Mouse (Mus musculus) MEL (cell line): ENCODE data around the gene Apba2. TPM values are rescaled to one million over a fixed set of nuclear protein-coding genes. Genes with fewer than 3 reads are reported as not detected.

Experiments
- DNase-seq: peaks from one replicate; pipeline ENCODE4 v3.0.0; 2011; ENCODE audit warnings: low read depth, low spot score
- H3K27ac ChIP-seq: 2 replicates; pipeline ENCODE4 v1.5.1; 2012; ENCODE audit warnings: low read depth, mild to moderate bottlenecking, control low read depth, low read length, moderate library complexity; ENCODE audit not compliant: control insufficient read depth
- H3K27me3 ChIP-seq, 2 experiments: fragments of 150-350 bp in 1 of 2; sonication (generic) in 1 of 2; 2 replicates each; pipeline ENCODE4 v1.6.1; 2012; ENCODE audit warnings: low read length in 2 of 2, mild to moderate bottlenecking in 2 of 2, improper control_type of control experiment in 1 of 2, moderate library complexity in 1 of 2; ENCODE audit not compliant: insufficient read depth in 2 of 2, control insufficient read depth in 1 of 2
- H3K36me3 ChIP-seq, 2 experiments: 2 replicates each; pipeline ENCODE4 v1.6.1; 2012 to 2014; ENCODE audit warnings: low read length in 2 of 2, improper control_type of control experiment in 1 of 2, inconsistent platforms in 1 of 2, mild to moderate bottlenecking in 1 of 2; ENCODE audit not compliant: insufficient read depth in 2 of 2, control insufficient read depth in 1 of 2
- H3K4me1 ChIP-seq, 2 experiments: fragments of 150-350 bp in 1 of 2; sonication (generic) in 1 of 2; 2 replicates each; pipeline ENCODE4 v1.6.1; 2012; ENCODE audit warnings: low read length in 2 of 2, improper control_type of control experiment in 1 of 2, mild to moderate bottlenecking in 1 of 2; ENCODE audit not compliant: insufficient read depth in 2 of 2, control insufficient read depth in 1 of 2
- H3K4me3 ChIP-seq, 2 experiments: fragments of 150-350 bp in 1 of 2; sonication (generic) in 1 of 2; 2 replicates each; pipeline ENCODE4 v1.5.1; 2012; ENCODE audit warnings: low read depth in 2 of 2, low read length in 2 of 2, mild to moderate bottlenecking in 2 of 2, moderate library complexity in 2 of 2, control low read depth in 1 of 2, improper control_type of control experiment in 1 of 2; ENCODE audit not compliant: control insufficient read depth in 1 of 2, insufficient read depth in 1 of 2
- H3K79me2 ChIP-seq: 2 replicates; pipeline ENCODE4 v1.6.1; 2012; ENCODE audit warnings: mild to moderate bottlenecking, low read length, moderate library complexity; ENCODE audit not compliant: control insufficient read depth, poor library complexity, insufficient read depth
- H3K9ac ChIP-seq: 2 replicates; pipeline ENCODE4 v1.6.1; 2012; ENCODE audit warnings: low read depth, mild to moderate bottlenecking, control low read depth, low read length, moderate library complexity; ENCODE audit not compliant: control insufficient read depth, poor library complexity, severe bottlenecking
- H3K9me3 ChIP-seq: fragments of 150-350 bp; sonication (generic); replicated peaks from 2 replicates; pipeline ENCODE4 v1.6.1; 2012; ENCODE audit warnings: mild to moderate bottlenecking, low read length, improper control_type of control experiment, moderate library complexity; ENCODE audit not compliant: insufficient read depth
- CHD1 ChIP-seq: IDR thresholded peaks from 2 replicates; pipeline ENCODE4 v1.6.1; 2012; ENCODE audit warnings: low read depth, mild to moderate bottlenecking, inconsistent platforms, low read length, improper control_type of control experiment
- ELF1 ChIP-seq: IDR thresholded peaks from 2 replicates; pipeline ENCODE4 v1.6.1; 2014; ENCODE audit warnings: low read depth, mild to moderate bottlenecking, inconsistent platforms, low read length, improper control_type of control experiment, moderate library complexity
- GABPA ChIP-seq: IDR thresholded peaks from 2 replicates; pipeline ENCODE4 v1.6.1; 2012; ENCODE audit warnings: low read depth, mild to moderate bottlenecking, inconsistent platforms, low read length, improper control_type of control experiment, moderate library complexity
- GATA1 ChIP-seq: IDR thresholded peaks from 2 replicates; pipeline ENCODE4 v1.6.1; 2011; ENCODE audit warnings: low read depth, low read length, improper control_type of control experiment
- MAZ ChIP-seq: IDR thresholded peaks from 2 replicates; pipeline ENCODE4 v1.6.1; 2012; ENCODE audit warnings: low read depth, mild to moderate bottlenecking, inconsistent platforms, low read length, improper control_type of control experiment
- MEF2A ChIP-seq: IDR thresholded peaks from 2 replicates; pipeline ENCODE4 v1.6.1; 2014; ENCODE audit warnings: low read depth, mild to moderate bottlenecking, inconsistent platforms, low read length, improper control_type of control experiment; ENCODE audit not compliant: poor library complexity, insufficient replicate concordance, severe bottlenecking; ENCODE audit errors: extremely low read depth
- MXI1 ChIP-seq: IDR thresholded peaks from 2 replicates; pipeline ENCODE4 v1.6.1; 2011; ENCODE audit warnings: mild to moderate bottlenecking, low read depth, low read length, improper control_type of control experiment
- MYB ChIP-seq: IDR thresholded peaks from 2 replicates; pipeline ENCODE4 v1.6.1; 2011; ENCODE audit warnings: mild to moderate bottlenecking, low read depth, low read length, improper control_type of control experiment
- MYC ChIP-seq: IDR thresholded peaks from 2 replicates; pipeline ENCODE4 v1.6.1; 2011; ENCODE audit warnings: low read depth, mild to moderate bottlenecking, low read length, improper control_type of control experiment, moderate library complexity
- NELFE ChIP-seq: IDR thresholded peaks from 2 replicates; pipeline ENCODE4 v1.6.1; 2011; ENCODE audit warnings: low read depth, low read length, improper control_type of control experiment
- POLR2A ChIP-seq, 2 experiments: IDR thresholded peaks; 2 replicates each; pipeline ENCODE4 v1.6.1; 2011 to 2012; ENCODE audit warnings: low read length in 2 of 2, mild to moderate bottlenecking in 2 of 2, control low read depth in 1 of 2, improper control_type of control experiment in 1 of 2, low read depth in 1 of 2, moderate library complexity in 1 of 2; ENCODE audit not compliant: control insufficient read depth in 1 of 2, insufficient read depth in 1 of 2, poor library complexity in 1 of 2
- SMC3 ChIP-seq: IDR thresholded peaks from 2 replicates; pipeline ENCODE4 v1.6.1; 2011; ENCODE audit warnings: low read depth, low read length, improper control_type of control experiment
- TAL1 ChIP-seq: IDR thresholded peaks from 2 replicates; pipeline ENCODE4 v1.6.1; 2012; ENCODE audit warnings: mild to moderate bottlenecking, inconsistent platforms, low read length, moderate library complexity, mixed read lengths
- TBP ChIP-seq: IDR thresholded peaks from 2 replicates; pipeline ENCODE4 v1.8.0; 2011; ENCODE audit warnings: low read depth, low read length, improper control_type of control experiment
- TCF12 ChIP-seq: IDR thresholded peaks from 2 replicates; pipeline ENCODE4 v1.6.1; 2014; ENCODE audit warnings: low read depth, mild to moderate bottlenecking, inconsistent platforms, low read length, improper control_type of control experiment, moderate library complexity
- UBTF ChIP-seq: IDR thresholded peaks from 2 replicates; pipeline ENCODE4 v1.6.1; 2012; ENCODE audit warnings: low read depth, mild to moderate bottlenecking, inconsistent platforms, low read length, improper control_type of control experiment, moderate library complexity, borderline replicate concordance; ENCODE audit not compliant: insufficient read depth
- USF1 ChIP-seq: IDR thresholded peaks from 2 replicates; pipeline ENCODE4 v1.6.1; 2014; ENCODE audit warnings: low read depth, mild to moderate bottlenecking, inconsistent platforms, low read length, improper control_type of control experiment, moderate library complexity
- USF2 ChIP-seq, 2 experiments: IDR thresholded peaks; 2 replicates each; pipeline ENCODE4 v1.6.1; 2011 to 2012; ENCODE audit warnings: improper control_type of control experiment in 2 of 2, low read length in 2 of 2, borderline replicate concordance in 1 of 2, inconsistent platforms in 1 of 2, low read depth in 1 of 2, mild to moderate bottlenecking in 1 of 2; ENCODE audit not compliant: insufficient read depth in 1 of 2
- ZC3H11A ChIP-seq: IDR thresholded peaks from 2 replicates; pipeline ENCODE4 v1.6.1; 2012; ENCODE audit warnings: low read depth, mild to moderate bottlenecking, inconsistent platforms, low read length, improper control_type of control experiment
- ZKSCAN1 ChIP-seq: IDR thresholded peaks from 2 replicates; pipeline ENCODE4 v1.6.1; 2012; ENCODE audit warnings: low read depth, mild to moderate bottlenecking, inconsistent platforms, low read length, improper control_type of control experiment, moderate library complexity
- polyA plus RNA-seq, 2 experiments: library from polyadenylated mRNA; stranded (reverse) in 1 of 2; unstranded in 1 of 2; fragments of >175 nt in 1 of 2; fragments of >200 nt in 1 of 2; gene quantifications; 2 replicates each; pipeline versions ENCODE4 v1.2.1 to v1.2.4; 2012; ENCODE audit warnings: low replicate concordance in 2 of 2, low read depth in 1 of 2; ENCODE audit not compliant: insufficient read length in 2 of 2, insufficient read depth in 1 of 2, missing spikeins in 1 of 2
- total RNA-seq: library from RNA; depleted of rRNA; stranded (reverse); fragments of 300-350 nt; gene quantifications from 2 replicates; pipeline ENCODE4 v1.2.3, GENCODE M21; 2012

Gene Apba2
- total and polyA plus RNA-seq, 3 experiments = not detected

GRCm38 (mm10) chr7:64704060-64704595 is 202.6 kb downstream of the Apba2 start (continued):
- TF ChIP-seq MAZ (no peak), GABPA (no peak)
- TF ChIP-seq, all 39 proteins: peak for 0

GRCm38 (mm10) chr7:64708176-64708575 is 206.7 kb downstream of the Apba2 start:
- Histone ChIP-seq H3K9me3 (no peaks in the 10 kb centered on the region), H3K9ac (no peak overlapping the region), H3K4me1 (no peaks in the 10 kb centered on the region), H3K27ac (no peak overlapping the region), H3K36me3 (no peaks in the 10 kb centered on the region), H3K79me2 (no peaks in the 10 kb centered on the region), H3K27me3 (no peaks in the 10 kb centered on the region), H3K4me3 (no peak overlapping the region)
- TF ChIP-seq POLR2A (IDR thresholded peaks at IDR 0.05; ENCODE audit: control insufficient read depth in 1 of 2, insufficient read depth in 1 of 2, low read depth in 1 of 2, low read length in 2 of 2, poor library complexity in 1 of 2) (no peak), USF2 (IDR thresholded peaks at IDR 0.05; ENCODE audit: borderline replicate concordance in 1 of 2, insufficient read depth in 1 of 2, low read depth in 1 of 2, low read length in 2 of 2) (no peak), NELFE (no peak), MXI1 (no peak), ELF1 (no peak), GABPA (no peak), ZKSCAN1 (no peak), TBP (no peak), MYB (no peak), MEF2A (no peak), CHD1 (no peak), TCF12 (no peak), USF1 (no peak), MYC (no peak), ZC3H11A (no peak)
- DNase-seq = no peak

- H3K27me3 ChIP-seq = no peaks in the 10 kb centered on the region
- no peak for TF ChIP-seq SMC3
- TF ChIP-seq USF2 (IDR thresholded peaks at IDR 0.05; ENCODE audit: borderline replicate concordance in 1 of 2, insufficient read depth in 1 of 2, low read depth in 1 of 2, low read length in 2 of 2) = no peak
- no peak for TF ChIP-seq UBTF
- no peak for TF ChIP-seq GATA1
- no peak for TF ChIP-seq TAL1
- TF ChIP-seq GABPA = no peak
- TF ChIP-seq USF1 = no peak
- no peaks in the 10 kb centered on the region for H3K4me1 ChIP-seq
- H3K27ac ChIP-seq = no peak overlapping the region
- H3K9me3 ChIP-seq = no peaks in the 10 kb centered on the region
- H3K9ac ChIP-seq = no peak overlapping the region
- no peaks in the 10 kb centered on the region for H3K36me3 ChIP-seq
- no peaks in the 10 kb centered on the region for H3K79me2 ChIP-seq
- H3K4me3 ChIP-seq = no peak overlapping the region
- DNase-seq = no peak
Observed at GRCm38 (mm10) chr7:64709520-64710262, 208.2 kb downstream of the Apba2 start.
